Mouse (Mus musculus) CH12.LX (cell line): ENCODE results near the gene Dkk3. TPM values are rescaled to one million over a fixed set of nuclear protein-coding genes. Genes with fewer than 3 reads are reported as not detected.

Source experiments
- DNase-seq: peaks from one replicate; pipeline ENCODE4 v3.0.0-alpha.2; 2013; ENCODE audit errors: extremely low read depth
- H3K27ac ChIP-seq: 2 replicates; pipeline ENCODE4 v1.5.1; 2012; ENCODE audit warnings: low read depth, mild to moderate bottlenecking, control low read depth, moderate library complexity; ENCODE audit not compliant: insufficient read depth
- H3K27me3 ChIP-seq: replicated peaks from 2 replicates; pipeline ENCODE3; 2012; ENCODE audit warnings: inconsistent platforms
- H3K36me3 ChIP-seq, 2 experiments: replicated peaks in 1 of 2; 2 replicates each; pipeline versions ENCODE3 to v1.6.1; 2012; ENCODE audit warnings: inconsistent platforms in 1 of 2, low read length in 1 of 2, mild to moderate bottlenecking in 1 of 2, mixed read lengths in 1 of 2, moderate library complexity in 1 of 2; ENCODE audit not compliant: control insufficient read depth in 1 of 2, insufficient read depth in 1 of 2
- H3K4me1 ChIP-seq, 2 experiments: 2 replicates each; pipeline ENCODE4 v1.6.1; 2012; ENCODE audit warnings: inconsistent platforms in 1 of 2, moderate library complexity in 1 of 2; ENCODE audit not compliant: insufficient read depth in 2 of 2, control insufficient read depth in 1 of 2
- H3K4me2 ChIP-seq: 2 replicates; pipeline ENCODE4 v1.6.1; 2012; ENCODE audit warnings: low read depth, mild to moderate bottlenecking, control low read depth; ENCODE audit not compliant: poor library complexity, insufficient read depth, severe bottlenecking
- H3K4me3 ChIP-seq, 3 experiments: fragments of 150-350 bp in 1 of 3; sonication (generic) in 1 of 3; replicated peaks in 1 of 3; 2 replicates each; pipeline versions ENCODE3 to v1.5.1; 2011 to 2012; ENCODE audit warnings: low read depth in 2 of 3, low read length in 2 of 3, mild to moderate bottlenecking in 2 of 3, moderate library complexity in 2 of 3, control low read depth in 1 of 3, improper control_type of control experiment in 1 of 3, inconsistent platforms in 1 of 3, mixed read lengths in 1 of 3; ENCODE audit not compliant: poor library complexity in 1 of 3
- H3K79me2 ChIP-seq: replicated peaks from 2 replicates; pipeline ENCODE4 v1.6.1; 2012; ENCODE audit warnings: mild to moderate bottlenecking, moderate library complexity; ENCODE audit not compliant: control insufficient read depth, poor library complexity, insufficient read depth, severe bottlenecking; ENCODE audit errors: extremely low read depth
- H3K9ac ChIP-seq: 2 replicates; pipeline ENCODE4 v1.6.1; 2012; ENCODE audit warnings: low read depth, mild to moderate bottlenecking, control low read depth, moderate library complexity; ENCODE audit not compliant: insufficient read depth
- H3K9me3 ChIP-seq: replicated peaks from 2 replicates; pipeline ENCODE3; 2012; ENCODE audit warnings: low read length, inconsistent platforms, mixed read lengths
- BHLHE40 ChIP-seq: IDR thresholded peaks from 2 replicates; pipeline ENCODE4 v1.6.1; 2011; ENCODE audit warnings: mild to moderate bottlenecking, low read depth, low read length, improper control_type of control experiment
- CHD1 ChIP-seq: IDR thresholded peaks from 2 replicates; pipeline ENCODE4 v1.6.1; 2012; ENCODE audit warnings: low read depth, low read length, improper control_type of control experiment, inconsistent platforms
- CHD2 ChIP-seq: IDR thresholded peaks from 2 replicates; pipeline ENCODE4 v1.6.1; 2011; ENCODE audit warnings: low read length, improper control_type of control experiment
- CTCF ChIP-seq, 2 experiments: IDR thresholded peaks in 1 of 2; conservative IDR thresholded peaks in 1 of 2; 2 replicates each; pipeline ENCODE4 v1.5.1; 2011 to 2012; ENCODE audit warnings: low read depth in 2 of 2, low read length in 2 of 2, improper control_type of control experiment in 1 of 2, inconsistent platforms in 1 of 2, mild to moderate bottlenecking in 1 of 2, moderate library complexity in 1 of 2
- E2F4 ChIP-seq: IDR thresholded peaks from 2 replicates; pipeline ENCODE4 v1.6.1; 2011; ENCODE audit warnings: low read depth, low read length, improper control_type of control experiment; ENCODE audit not compliant: insufficient replicate concordance
- EP300 ChIP-seq: IDR thresholded peaks from 2 replicates; pipeline ENCODE4 v1.6.1; 2011; ENCODE audit warnings: low read length, improper control_type of control experiment
- GABPA ChIP-seq: IDR thresholded peaks from 2 replicates; pipeline ENCODE4 v1.6.1; 2012; ENCODE audit warnings: low read depth, low read length, improper control_type of control experiment, inconsistent platforms; ENCODE audit not compliant: insufficient replicate concordance
- IRF4 ChIP-seq: IDR thresholded peaks from 2 replicates; pipeline ENCODE4 v1.6.1; 2014; ENCODE audit warnings: low read depth, mild to moderate bottlenecking, inconsistent platforms, low read length, improper control_type of control experiment
- JUND ChIP-seq: conservative IDR thresholded peaks from 2 replicates; pipeline ENCODE4 v1.6.1; 2011; ENCODE audit warnings: low read depth, low read length, improper control_type of control experiment
- KAT2A ChIP-seq: IDR thresholded peaks from 2 replicates; pipeline ENCODE4 v1.6.1; 2012; ENCODE audit warnings: low read length, improper control_type of control experiment, inconsistent platforms; ENCODE audit not compliant: insufficient replicate concordance
- MAFK ChIP-seq: IDR thresholded peaks from 2 replicates; pipeline ENCODE4 v1.6.1; 2011; ENCODE audit warnings: low read length, improper control_type of control experiment; ENCODE audit not compliant: insufficient replicate concordance
- MXI1 ChIP-seq: IDR thresholded peaks from 2 replicates; pipeline ENCODE4 v1.6.1; 2011; ENCODE audit warnings: mild to moderate bottlenecking, low read depth, low read length, improper control_type of control experiment
- NELFE ChIP-seq: IDR thresholded peaks from 2 replicates; pipeline ENCODE4 v1.6.1; 2011; ENCODE audit warnings: low read depth, low read length, improper control_type of control experiment
- PAX5 ChIP-seq: IDR thresholded peaks from 2 replicates; pipeline ENCODE4 v1.6.1; 2012; ENCODE audit warnings: low read length, inconsistent platforms, mixed read lengths
- POLR2A ChIP-seq: IDR thresholded peaks from 2 replicates; pipeline ENCODE4 v1.6.1; 2011; ENCODE audit warnings: low read depth, mild to moderate bottlenecking, improper control_type of control experiment, low read length
- POLR2AphosphoS2 ChIP-seq: IDR thresholded peaks from 2 replicates; pipeline ENCODE4 v1.6.1; 2011; ENCODE audit warnings: low read depth, low read length, improper control_type of control experiment
- RCOR1 ChIP-seq: conservative IDR thresholded peaks from 2 replicates; pipeline ENCODE4 v1.6.1; 2012; ENCODE audit warnings: low read depth, mild to moderate bottlenecking, inconsistent platforms, low read length, improper control_type of control experiment
- SIN3A ChIP-seq: IDR thresholded peaks from 2 replicates; pipeline ENCODE4 v1.6.1; 2012; ENCODE audit warnings: low read length, improper control_type of control experiment, inconsistent platforms
- SMC3 ChIP-seq: IDR thresholded peaks from 2 replicates; pipeline ENCODE4 v1.6.1; 2011; ENCODE audit warnings: low read depth, low read length, improper control_type of control experiment
- UBTF ChIP-seq: IDR thresholded peaks from 2 replicates; pipeline ENCODE4 v1.6.1; 2012; ENCODE audit warnings: low read depth, mild to moderate bottlenecking, inconsistent platforms, low read length, improper control_type of control experiment, moderate library complexity
- USF1 ChIP-seq: IDR thresholded peaks from 2 replicates; pipeline ENCODE4 v1.6.1; 2014; ENCODE audit warnings: low read depth, mild to moderate bottlenecking, inconsistent platforms, low read length, improper control_type of control experiment
- ZC3H11A ChIP-seq: IDR thresholded peaks from 2 replicates; pipeline ENCODE4 v1.6.1; 2012; ENCODE audit warnings: low read depth, mild to moderate bottlenecking, inconsistent platforms, low read length, improper control_type of control experiment
- dilution Hi-C: fragments of 300-500 bp; cut with MboI; formaldehyde crosslinking; loops from 2 replicates; pipeline ENCODE4 v1.14.3; 2020; ENCODE audit warnings: low sequenced_read_pairs; ENCODE audit not compliant: extremely low pct_unique_long_range_greater_than_20kb, extremely low pct_ligation_motif_present
- in situ Hi-C: fragments of 300-500 bp; cut with MboI; formaldehyde crosslinking; loops from 3 replicates; pipeline ENCODE4 v1.14.3; 2019; ENCODE audit warnings: low sequenced_read_pairs, low pct_ligation_motif_present, low pct_unique_long_range_greater_than_20kb, mixed read lengths
- polyA plus RNA-seq: library from polyadenylated mRNA; unstranded; fragments of >175 nt; gene quantifications from 2 replicates; pipeline ENCODE4 v1.2.1, GENCODE M21; 2012; ENCODE audit warnings: low read depth; ENCODE audit not compliant: insufficient read length
- total RNA-seq, 2 experiments: library from RNA; depleted of rRNA; stranded (reverse); fragments of 300-350 nt in 1 of 2; fragments of >200 nt in 1 of 2; gene quantifications; 2 replicates each; pipeline ENCODE4 v1.2.3; 2012 to 2014

The Dkk3 gene
- total and polyA plus RNA-seq, 3 experiments, result 0.38 to 0.55 (median 0.54) TPM

GRCm38 (mm10) chr7:112129851-112130250, 29.0 kb downstream of the Dkk3 start (continued):
- no peak for TF ChIP-seq SMC3

- in situ Hi-C loops (no loop called here), dilution Hi-C loops (no loop called here)
- no peak for DNase-seq
These were observed 30.0 kb downstream of the Dkk3 start for GRCm38 (mm10) chr7:112128810-112129209.

DNA sequence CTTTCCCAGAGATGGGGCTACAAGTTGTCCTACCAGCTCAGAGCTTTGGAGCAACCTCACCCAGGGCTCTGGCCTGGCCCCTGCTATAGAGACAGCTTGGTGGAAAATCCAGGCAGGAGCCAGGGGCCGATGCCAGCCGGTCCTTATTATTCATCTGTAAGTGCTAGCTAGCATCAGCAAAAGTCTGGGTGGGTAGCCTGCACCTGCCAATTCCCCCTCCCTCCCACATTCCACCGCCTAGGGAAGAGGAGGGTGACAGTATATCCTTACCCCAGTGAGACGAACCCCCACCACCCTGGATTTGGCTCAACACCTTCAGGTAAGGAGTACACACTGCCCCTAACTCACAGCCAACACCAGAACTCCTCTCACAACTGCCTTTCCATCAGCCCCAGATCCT, 30.9 kb downstream of the Dkk3 start:
- Histone ChIP-seq H3K79me2 (no peaks in the 10 kb centered on the region), H3K27ac (no peak overlapping the region), H3K4me1 (peaks cover 20 to 74% of the 10 kb centered on the region in 2 experiments), H3K9ac (no peak overlapping the region), H3K4me2 (no peak overlapping the region), H3K9me3 (no peaks in the 10 kb centered on the region), H3K27me3 (no peaks in the 10 kb centered on the region), H3K36me3 (no peaks in the 10 kb centered on the region), H3K4me3 (no peak overlapping the region)
- no peak for DNase-seq
- in situ Hi-C loops (no loop called here), dilution Hi-C loops (no loop called here)
- no peak for TF ChIP-seq JUND
- no peak for TF ChIP-seq PAX5
- no peak for TF ChIP-seq RCOR1
- TF ChIP-seq SIN3A, result no peak
- TF ChIP-seq UBTF, result no peak
- TF ChIP-seq EP300, result no peak
- TF ChIP-seq POLR2A, result no peak
- no peak for TF ChIP-seq MXI1
- TF ChIP-seq KAT2A, result no peak
- TF ChIP-seq MAFK, result no peak
- no peak for TF ChIP-seq NELFE
- no peak for TF ChIP-seq IRF4
- TF ChIP-seq USF1, result no peak
- TF ChIP-seq BHLHE40, result no peak

More at GRCm38 (mm10) chr7:112128810-112129209, 30.0 kb downstream of the Dkk3 start:
- H3K79me2 ChIP-seq, result no peaks in the 10 kb centered on the region
- no peak for TF ChIP-seq PAX5
- TF ChIP-seq CHD1, result no peak
- no peak for TF ChIP-seq RCOR1
- no peak for TF ChIP-seq IRF4
- no peak for TF ChIP-seq KAT2A
- TF ChIP-seq BHLHE40, result no peak
- TF ChIP-seq CTCF (conservative IDR thresholded peaks at IDR 0.05 in 1 of 2, IDR thresholded peaks at IDR 0.05 in 1 of 2; ENCODE audit: low read depth in 2 of 2, low read length in 2 of 2), result no peak
- TF ChIP-seq CHD2, result no peak
- no peak for TF ChIP-seq GABPA
- no peak for TF ChIP-seq ZC3H11A
- no peak for TF ChIP-seq NELFE
- no peak for TF ChIP-seq POLR2AphosphoS2
- no peak for TF ChIP-seq E2F4
- TF ChIP-seq JUND, result no peak
- TF ChIP-seq POLR2A, result no peak
- TF ChIP-seq, all 38 proteins: peak for 0
- Histone ChIP-seq H3K4me1 (peaks cover 20 to 67% of the 10 kb centered on the region in 2 experiments), H3K9ac (no peak overlapping the region), H3K4me2 (no peak overlapping the region), H3K27me3 (no peaks in the 10 kb centered on the region), H3K9me3 (no peaks in the 10 kb centered on the region), H3K27ac (no peak overlapping the region), H3K4me3 (no peak overlapping the region), H3K36me3 (no peaks in the 10 kb centered on the region)
